Mouse (Mus musculus): ENCODE data around the gene Bcat1. TPM values are rescaled to one million over a fixed set of nuclear protein-coding genes. Genes with fewer than 3 reads are reported as not detected.
A peak's percentile ranks its signal among the peaks of the same experiment; 100 is the strongest.

Gene Bcat1
- polyA plus RNA-seq, 1 experiment from 2014 or later: 119 TPM

DNA sequence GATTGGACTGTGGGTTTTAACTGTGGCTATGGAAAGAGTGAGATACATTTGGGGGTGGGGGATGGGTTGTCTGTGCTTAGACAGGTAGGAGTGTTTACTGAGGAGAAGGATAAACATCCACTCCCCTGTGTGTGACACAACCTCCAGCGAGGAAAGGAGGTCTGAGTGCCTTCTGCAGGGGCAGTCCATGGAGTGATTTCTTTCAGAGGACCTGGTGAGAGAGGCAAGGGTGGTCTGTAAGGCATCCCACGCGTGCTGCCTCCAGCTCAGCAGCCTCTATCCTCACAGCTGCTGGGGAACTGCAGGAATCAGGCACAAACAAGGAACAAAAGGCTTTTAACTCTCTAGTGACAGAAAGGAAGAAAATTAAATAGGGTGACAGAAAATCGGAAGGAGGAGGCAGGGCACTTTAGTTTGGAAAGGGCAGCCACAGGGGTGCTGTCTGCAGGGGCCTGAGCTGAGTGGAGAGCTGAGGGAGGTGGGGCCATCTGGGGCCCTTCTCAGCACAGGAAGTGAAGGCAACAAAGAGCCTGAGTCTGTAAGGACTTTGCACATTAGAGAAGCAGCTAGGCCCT is 40.2 kb upstream of the Bcat1 start:
- no peak overlapping the region for H3K4me2 ChIP-seq (ENCODE audit: low read depth, low read length)
- no peaks in the 10 kb centered on the region for H3K4me1 ChIP-seq (ENCODE audit: control insufficient read depth, insufficient read depth, low read length)
- H3K27me3 ChIP-seq (ENCODE audit: control insufficient read depth, insufficient read depth, low read length): no peaks in the 10 kb centered on the region
- H3K27ac ChIP-seq (ENCODE audit: low read depth, low read length): no peak overlapping the region
- 0 out of 2 replicates have a peak overlapping the region, but pooled peaks have one; percentile 26 for H3K9ac ChIP-seq (replicated peaks; ENCODE audit: low read depth, low read length)
- H3K4me3 ChIP-seq (ENCODE audit: low read depth, low read length): no peak overlapping the region
- no peaks in the 10 kb centered on the region for H3K9me3 ChIP-seq (ENCODE audit: control insufficient read depth, low read length)
- ATAC-seq (ENCODE audit: low read depth): peak; percentile 78
- WGBS: 7% methylated on average over 4 of the region's 4 CpGs
- no peaks in the 10 kb centered on the region for H3K36me3 ChIP-seq (ENCODE audit: control insufficient read depth, insufficient read depth, low read length)

DNA sequence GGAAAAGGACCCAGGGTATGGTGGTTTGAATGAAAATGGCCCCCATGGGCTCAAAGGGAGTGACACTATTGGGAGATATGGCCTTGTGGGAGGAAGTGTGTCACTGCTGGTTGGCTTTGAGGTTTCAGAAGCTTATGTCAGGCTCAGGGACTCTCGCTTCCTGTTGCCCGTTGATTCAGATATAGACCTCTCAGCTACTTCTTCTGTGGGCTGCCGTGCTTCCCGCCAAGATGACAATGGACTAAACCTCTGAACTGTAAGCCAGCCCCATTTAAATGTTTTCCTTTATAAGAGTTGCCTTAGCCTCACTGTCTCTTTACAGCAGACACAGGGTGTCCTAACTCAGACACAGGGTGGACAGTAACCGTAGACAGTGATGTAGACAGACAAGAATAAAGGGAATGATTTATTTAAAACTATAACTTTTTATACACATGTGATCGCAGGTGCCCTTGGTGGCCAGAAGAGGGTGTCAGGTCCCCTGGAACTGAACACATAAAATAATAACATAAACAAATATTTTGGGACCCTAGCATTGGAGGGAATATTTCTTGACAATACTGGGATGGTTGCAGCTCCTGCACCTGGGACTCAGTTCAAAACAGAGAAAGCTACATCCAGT is 39.6 kb upstream of the Bcat1 start, which contains the start of gene Lrmp:
Gene Lrmp (plus strand): TSS at position 178 of the 622 bp plus-strand sequence.
- no peaks in the 10 kb centered on the region for H3K9me3 ChIP-seq (ENCODE audit: control insufficient read depth, low read length)
- WGBS: 73% methylated on average over 6 of the region's 6 CpGs

DNA sequence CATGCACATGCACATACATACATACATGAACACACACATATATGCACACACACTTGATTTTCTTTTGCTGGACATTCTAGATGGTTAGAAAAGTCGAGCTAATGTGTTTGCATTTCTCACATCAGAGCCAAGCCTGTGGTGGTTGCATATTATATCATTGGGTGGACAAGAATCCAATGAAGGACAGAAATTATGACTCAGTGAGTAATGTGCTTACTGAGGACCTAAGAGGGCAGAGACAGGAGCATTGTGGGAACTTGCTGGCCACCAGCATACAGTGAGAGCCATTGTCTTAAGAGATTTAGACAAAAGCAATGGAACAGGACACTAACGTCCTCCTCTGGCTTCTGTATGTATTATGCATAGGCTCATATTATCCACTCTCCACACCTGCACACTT is 38.6 kb upstream of the Bcat1 start:
- Histone ChIP-seq H3K27ac (ENCODE audit: low read depth, low read length) (no peak overlapping the region), H3K36me3 (ENCODE audit: control insufficient read depth, insufficient read depth, low read length) (no peaks in the 10 kb centered on the region), H3K4me1 (ENCODE audit: control insufficient read depth, insufficient read depth, low read length) (no peaks in the 10 kb centered on the region), H3K9ac (replicated peaks; ENCODE audit: low read depth, low read length) (no peak overlapping the region), H3K4me2 (ENCODE audit: low read depth, low read length) (no peak overlapping the region), H3K4me3 (ENCODE audit: low read depth, low read length) (no peak overlapping the region), H3K27me3 (ENCODE audit: control insufficient read depth, insufficient read depth, low read length) (no peaks in the 10 kb centered on the region), H3K9me3 (ENCODE audit: control insufficient read depth, low read length) (no peaks in the 10 kb centered on the region)
- WGBS: 71% methylated on average over 2 of the region's 2 CpGs
- no peak for ATAC-seq (ENCODE audit: low read depth)

More for the DNA sequence above, 39.6 kb upstream of the Bcat1 start, which contains the start of gene Lrmp:
- ATAC-seq (ENCODE audit: low read depth): no peak
- H3K4me1 ChIP-seq (ENCODE audit: control insufficient read depth, insufficient read depth, low read length): no peaks in the 10 kb centered on the region
- no peak within 1 kb of the TSS for H3K4me3 ChIP-seq (ENCODE audit: low read depth, low read length)
- no peak within 1 kb of the TSS for H3K27ac ChIP-seq (ENCODE audit: low read depth, low read length)
- H3K9ac ChIP-seq (replicated peaks; ENCODE audit: low read depth, low read length): 0 out of 2 replicates have a peak within 1 kb of the TSS, but pooled peaks have one; percentile 26
- no peaks in the 10 kb centered on the region for H3K27me3 ChIP-seq (ENCODE audit: control insufficient read depth, insufficient read depth, low read length)
- no peak within 1 kb of the TSS for H3K4me2 ChIP-seq (ENCODE audit: low read depth, low read length)
- no peaks in the 10 kb centered on the region for H3K36me3 ChIP-seq (ENCODE audit: control insufficient read depth, insufficient read depth, low read length)

DNA sequence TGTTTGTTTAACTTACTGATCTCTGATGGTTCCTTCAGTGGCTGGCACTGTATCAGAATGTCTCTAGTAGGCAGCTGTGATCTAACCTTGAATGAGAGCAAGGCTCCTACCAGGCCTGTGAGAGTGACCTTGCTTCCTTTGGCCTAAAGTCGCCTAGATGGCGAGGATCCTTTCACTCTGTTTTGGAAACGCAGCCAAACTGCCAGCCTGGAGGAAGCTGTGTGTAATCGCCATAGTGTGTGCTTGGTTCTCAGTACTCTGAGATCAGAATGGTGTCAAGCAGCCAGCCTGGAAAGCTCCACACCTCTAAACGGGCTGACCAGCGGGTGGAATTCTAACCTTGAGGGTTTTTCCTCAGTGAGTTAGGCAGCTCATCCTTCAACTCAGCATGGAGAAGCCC is 36.9 kb upstream of the Bcat1 start:
- Histone ChIP-seq H3K9ac (replicated peaks; ENCODE audit: low read depth, low read length) (no peak overlapping the region), H3K36me3 (ENCODE audit: control insufficient read depth, insufficient read depth, low read length) (no peaks in the 10 kb centered on the region), H3K27me3 (ENCODE audit: control insufficient read depth, insufficient read depth, low read length) (no peaks in the 10 kb centered on the region), H3K4me3 (ENCODE audit: low read depth, low read length) (no peak overlapping the region), H3K9me3 (ENCODE audit: control insufficient read depth, low read length) (no peaks in the 10 kb centered on the region), H3K27ac (ENCODE audit: low read depth, low read length) (no peak overlapping the region), H3K4me1 (ENCODE audit: control insufficient read depth, insufficient read depth, low read length) (no peaks in the 10 kb centered on the region), H3K4me2 (ENCODE audit: low read depth, low read length) (no peak overlapping the region)
- no peak for ATAC-seq (ENCODE audit: low read depth)
- 78% methylated on average over 6 of the region's 6 CpGs for WGBS

DNA sequence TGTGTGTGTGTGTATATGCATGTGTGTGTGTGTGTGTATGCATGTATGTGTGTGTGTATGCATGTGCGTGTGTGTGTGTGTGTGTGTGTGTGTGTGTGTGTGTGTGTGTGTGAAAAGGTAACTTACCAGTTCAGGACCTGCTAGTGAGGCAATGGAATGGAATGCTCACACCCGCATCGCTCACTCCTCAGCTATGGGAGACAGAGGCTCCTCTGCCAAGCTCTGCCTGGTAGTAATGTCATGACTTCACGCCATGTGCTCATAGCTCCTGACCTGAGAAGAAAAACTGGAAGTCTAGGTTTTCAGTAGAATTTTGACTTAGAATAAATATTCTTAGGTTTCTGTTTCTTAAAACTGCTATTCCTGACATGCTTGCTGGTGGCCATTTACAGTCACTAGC is 34.8 kb upstream of the Bcat1 start:
- 91% methylated on average over 4 of the region's 4 CpGs for WGBS

DNA sequence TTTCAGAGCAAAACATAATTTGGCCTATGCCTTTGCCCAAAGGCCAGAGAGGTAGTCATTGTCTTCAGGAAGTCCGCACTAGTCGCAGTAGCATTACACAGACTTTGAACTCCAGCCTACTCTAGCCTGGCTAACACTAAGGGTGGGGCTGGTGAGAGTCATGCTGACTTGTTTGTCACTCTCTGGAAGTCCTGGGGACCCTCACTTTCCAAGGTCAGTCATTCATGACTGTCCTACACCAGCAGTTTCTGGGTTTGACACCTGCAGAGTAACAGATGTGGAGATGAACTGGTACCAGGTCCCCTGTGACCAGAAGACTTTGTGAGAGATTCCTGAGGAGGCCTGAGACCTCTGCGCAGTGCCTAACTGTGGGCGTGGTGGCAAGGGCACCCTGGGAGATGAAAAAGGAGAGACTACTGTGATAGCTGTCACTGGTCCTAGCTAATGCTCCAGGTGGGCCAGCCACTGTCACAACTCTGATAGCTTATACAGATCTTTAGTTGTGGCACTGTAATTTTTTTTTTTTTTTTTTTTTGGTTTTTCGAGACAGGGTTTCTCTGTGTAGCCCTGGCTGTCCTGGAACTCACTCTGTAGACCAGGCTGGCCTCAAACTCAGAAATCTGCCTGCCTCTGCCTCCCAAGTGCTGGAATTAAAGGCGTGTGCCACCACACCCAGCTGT is 30.3 kb upstream of the Bcat1 start:
- no peak for ATAC-seq (ENCODE audit: low read depth)
- 93% methylated on average over 5 of the region's 6 CpGs for WGBS
- Histone ChIP-seq H3K36me3 (ENCODE audit: control insufficient read depth, insufficient read depth, low read length) (no peaks in the 10 kb centered on the region), H3K4me1 (ENCODE audit: control insufficient read depth, insufficient read depth, low read length) (no peaks in the 10 kb centered on the region), H3K27me3 (ENCODE audit: control insufficient read depth, insufficient read depth, low read length) (no peaks in the 10 kb centered on the region), H3K4me3 (ENCODE audit: low read depth, low read length) (no peak overlapping the region), H3K9me3 (ENCODE audit: control insufficient read depth, low read length) (no peaks in the 10 kb centered on the region), H3K9ac (replicated peaks; ENCODE audit: low read depth, low read length) (no peak overlapping the region), H3K27ac (ENCODE audit: low read depth, low read length) (no peak overlapping the region), H3K4me2 (ENCODE audit: low read depth, low read length) (no peak overlapping the region)

More for the DNA sequence above, 34.8 kb upstream of the Bcat1 start:
- no peaks in the 10 kb centered on the region for H3K27me3 ChIP-seq (ENCODE audit: control insufficient read depth, insufficient read depth, low read length)
- no peak for ATAC-seq (ENCODE audit: low read depth)
- no peak overlapping the region for H3K4me2 ChIP-seq (ENCODE audit: low read depth, low read length)
- H3K4me3 ChIP-seq (ENCODE audit: low read depth, low read length): no peak overlapping the region
- H3K36me3 ChIP-seq (ENCODE audit: control insufficient read depth, insufficient read depth, low read length): no peaks in the 10 kb centered on the region
- H3K27ac ChIP-seq (ENCODE audit: low read depth, low read length): no peak overlapping the region
- no peaks in the 10 kb centered on the region for H3K4me1 ChIP-seq (ENCODE audit: control insufficient read depth, insufficient read depth, low read length)
- H3K9me3 ChIP-seq (ENCODE audit: control insufficient read depth, low read length): no peaks in the 10 kb centered on the region
- H3K9ac ChIP-seq (replicated peaks; ENCODE audit: low read depth, low read length): no peak overlapping the region

DNA sequence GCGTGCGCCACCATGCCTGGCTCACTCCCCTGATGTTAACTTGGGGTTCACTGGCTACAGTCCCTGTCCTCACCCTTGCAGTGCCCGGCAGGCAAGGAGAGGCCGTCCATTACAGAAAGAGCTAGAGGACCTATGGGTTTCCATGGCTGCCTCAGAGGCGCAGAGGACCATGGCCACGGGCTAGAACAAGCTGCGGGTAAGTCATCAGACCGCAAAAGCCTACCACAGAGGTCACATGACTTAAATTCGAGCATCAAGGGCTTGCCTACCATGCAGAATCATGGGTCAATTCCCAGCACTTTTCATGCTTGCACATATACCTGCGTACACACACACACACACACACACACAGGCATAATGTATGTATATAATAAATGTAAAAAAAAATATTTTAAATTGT is 29.5 kb upstream of the Bcat1 start:
- Histone ChIP-seq H3K27ac (ENCODE audit: low read depth, low read length) (no peak overlapping the region), H3K4me1 (ENCODE audit: control insufficient read depth, insufficient read depth, low read length) (no peaks in the 10 kb centered on the region), H3K9ac (replicated peaks; ENCODE audit: low read depth, low read length) (no peak overlapping the region), H3K9me3 (ENCODE audit: control insufficient read depth, low read length) (no peaks in the 10 kb centered on the region), H3K4me3 (ENCODE audit: low read depth, low read length) (no peak overlapping the region), H3K4me2 (ENCODE audit: low read depth, low read length) (no peak overlapping the region), H3K27me3 (ENCODE audit: control insufficient read depth, insufficient read depth, low read length) (no peaks in the 10 kb centered on the region), H3K36me3 (ENCODE audit: control insufficient read depth, insufficient read depth, low read length) (no peaks in the 10 kb centered on the region)
- WGBS: 96% methylated on average over 10 of the region's 10 CpGs
- no peak for ATAC-seq (ENCODE audit: low read depth)

DNA sequence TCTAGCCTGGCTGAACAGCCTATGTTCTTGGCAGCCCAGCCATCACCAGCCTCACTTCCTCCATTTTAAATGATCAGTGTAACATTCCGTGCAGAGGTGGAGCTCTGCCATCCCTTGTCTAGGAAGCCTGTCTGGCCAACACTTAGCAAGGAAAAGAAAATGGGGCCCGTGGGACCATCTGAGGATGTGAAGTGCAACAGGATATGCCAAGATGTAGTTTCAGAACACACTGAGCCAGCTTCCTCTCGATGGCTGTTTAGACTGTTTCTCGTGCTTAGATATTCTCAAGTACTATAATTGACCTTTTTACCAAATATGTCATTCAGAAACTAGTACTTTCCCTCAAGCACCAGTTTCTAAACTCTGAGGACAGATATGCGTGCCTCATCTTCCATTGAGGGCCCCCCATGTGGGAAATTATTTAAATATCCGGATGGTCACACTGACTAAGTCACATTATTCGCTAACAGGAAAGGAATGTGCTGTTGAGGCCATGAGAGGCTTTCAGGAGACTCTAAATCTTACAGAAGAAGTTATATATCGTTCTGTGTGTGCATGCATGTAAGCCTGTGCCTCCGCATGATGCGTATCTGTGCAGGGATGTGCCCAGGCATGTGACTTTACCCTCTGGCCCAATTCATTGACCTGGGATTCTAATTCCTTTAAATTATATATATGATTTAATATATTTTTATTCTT is 28.4 kb upstream of the Bcat1 start:
- H3K9ac ChIP-seq (replicated peaks; ENCODE audit: low read depth, low read length): no peak overlapping the region
- H3K4me2 ChIP-seq (ENCODE audit: low read depth, low read length): no peak overlapping the region
- H3K27ac ChIP-seq (ENCODE audit: low read depth, low read length): no peak overlapping the region
- H3K4me3 ChIP-seq (ENCODE audit: low read depth, low read length): no peak overlapping the region
- H3K27me3 ChIP-seq (ENCODE audit: control insufficient read depth, insufficient read depth, low read length): no peaks in the 10 kb centered on the region
- H3K9me3 ChIP-seq (ENCODE audit: control insufficient read depth, low read length): no peaks in the 10 kb centered on the region
- no peaks in the 10 kb centered on the region for H3K36me3 ChIP-seq (ENCODE audit: control insufficient read depth, insufficient read depth, low read length)
- ATAC-seq (ENCODE audit: low read depth): no peak
- 80% methylated on average over 10 of the region's 10 CpGs for WGBS
- no peaks in the 10 kb centered on the region for H3K4me1 ChIP-seq (ENCODE audit: control insufficient read depth, insufficient read depth, low read length)

DNA sequence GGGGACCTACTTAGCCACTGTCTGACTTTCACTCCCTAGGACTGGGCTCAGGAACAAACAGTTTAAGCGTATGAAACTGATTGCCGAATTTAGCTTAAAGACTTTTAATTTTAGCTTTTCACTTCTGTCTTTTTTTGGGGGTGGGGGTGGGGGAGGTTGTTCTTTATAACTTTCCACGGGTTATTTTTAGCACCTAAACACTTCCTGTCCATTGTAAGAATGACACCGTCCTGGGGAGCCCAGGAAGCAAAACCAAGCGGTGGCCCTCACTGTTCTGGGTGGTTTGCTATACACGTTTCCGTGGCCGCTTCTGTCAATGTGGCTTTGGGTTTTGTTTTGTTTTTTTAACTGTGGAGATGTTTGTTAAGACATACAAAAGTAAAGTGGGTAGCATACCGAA is 24.9 kb upstream of the Bcat1 start:
- WGBS: 73% methylated on average over 9 of the region's 9 CpGs

More for the DNA sequence above, 24.9 kb upstream of the Bcat1 start:
- Histone ChIP-seq H3K4me1 (ENCODE audit: control insufficient read depth, insufficient read depth, low read length) (no peaks in the 10 kb centered on the region), H3K4me2 (ENCODE audit: low read depth, low read length) (no peak overlapping the region), H3K9me3 (ENCODE audit: control insufficient read depth, low read length) (no peaks in the 10 kb centered on the region), H3K36me3 (ENCODE audit: control insufficient read depth, insufficient read depth, low read length) (no peaks in the 10 kb centered on the region), H3K27me3 (ENCODE audit: control insufficient read depth, insufficient read depth, low read length) (no peaks in the 10 kb centered on the region), H3K27ac (ENCODE audit: low read depth, low read length) (no peak overlapping the region), H3K4me3 (ENCODE audit: low read depth, low read length) (no peak overlapping the region), H3K9ac (replicated peaks; ENCODE audit: low read depth, low read length) (no peak overlapping the region)
- no peak for ATAC-seq (ENCODE audit: low read depth)

All from neural tube, embryonic 14.5 days (tissue).